Mouse (Mus musculus) lung, adult 2 months (tissue): ENCODE results near the gene Mucl2. TPM values are rescaled to one million over a fixed set of nuclear protein-coding genes. Genes with fewer than 3 reads are reported as not detected.
"Not testable (repeated sequence)": the region's sequence is repeated elsewhere in the genome, so short reads cannot be mapped to it uniquely, and the experiment has no call there.

Experiments used
- DNase-seq: peaks from one replicate; pipeline ENCODE4 v3.0.0; 2022
- H3K4me1 ChIP-seq: fragments of 200-500 bp; 2 replicates; pipeline ENCODE4 v1.6.1; 2011; ENCODE audit warnings: low read length; ENCODE audit not compliant: control insufficient read depth, insufficient read depth
- H3K4me3 ChIP-seq: fragments of 200-500 bp; replicated peaks from 2 replicates; pipeline ENCODE3; 2011; ENCODE audit warnings: low read depth, mild to moderate bottlenecking, control low read depth, low read length; ENCODE audit errors: extremely low read depth
- CTCF ChIP-seq: fragments of 200-500 bp; IDR thresholded peaks from 2 replicates; pipeline ENCODE4 v1.5.1; 2011; ENCODE audit warnings: mild to moderate bottlenecking, low read length, control low read depth; ENCODE audit not compliant: insufficient read depth
- POLR2A ChIP-seq: fragments of 200-500 bp; IDR thresholded peaks from 2 replicates; pipeline ENCODE4 v1.6.1; 2011; ENCODE audit warnings: low read depth, mild to moderate bottlenecking, control low read depth, low read length, borderline replicate concordance; ENCODE audit errors: extremely low read depth
- WGBS: fragments of 180-500 bp; shearing (Covaris S2); methylation state at CpG from one replicate; pipeline ENCODE4 v1.1.7; 2018; 5-methylcytosine and 5-hydroxymethylcytosine counted together
- polyA plus RNA-seq: library from polyadenylated mRNA; depleted of rRNA; stranded (reverse); fragments of >200 nt; gene quantifications from 2 replicates; pipeline ENCODE4 v1.2.3, GENCODE M21; 2012; rRNA removed

Mucl2 gene
- not detected in 2 replicates for polyA plus RNA-seq

- no peak within 1 kb of the TSS for H3K4me3 ChIP-seq
- H3K4me1 ChIP-seq = no peaks in the 10 kb centered on the region
- WGBS = 81% methylated on average over 1 of the region's 1 CpGs
- no peak for TF ChIP-seq POLR2A
- no peak for TF ChIP-seq CTCF
- DNase-seq = no peak
These were observed at the start of gene Mucl2 for GRCm38 (mm10) chr15:103899212-103899611. TSS of gene Mucl2 (minus strand) at chr15:103899312.

DNA sequence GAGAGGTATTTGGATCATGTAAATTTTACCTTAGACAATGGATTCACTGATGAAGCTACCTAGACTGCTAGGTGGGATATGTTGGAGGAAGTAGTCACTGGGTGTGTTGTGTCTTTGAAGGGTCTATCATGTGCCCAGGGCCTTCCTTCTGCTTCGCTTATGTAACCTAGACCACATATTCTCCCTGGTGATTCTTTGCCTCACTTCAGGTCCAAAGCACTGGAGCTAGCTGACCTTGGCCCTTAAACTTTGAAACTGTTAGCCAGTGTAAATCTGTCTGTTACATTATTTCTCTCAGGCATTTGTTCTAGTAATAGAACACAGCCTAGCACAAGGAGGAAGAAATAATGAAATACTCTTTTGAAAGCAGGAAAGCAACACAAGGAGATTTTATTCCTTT, 13.9 kb upstream of the Mucl2 start:
- H3K4me3 ChIP-seq, H3K4me1 ChIP-seq: not testable (repeated sequence)
- 26% methylated on average over 1 of the region's 1 CpGs for WGBS

More for the DNA sequence above, 13.9 kb upstream of the Mucl2 start:
- not testable (repeated sequence) for DNase-seq

Other genes starting within 250 kb of the Mucl2 start
- not detected in 2 replicates for gene Mucl1, start 143.8 kb downstream of the Mucl2 start, polyA plus RNA-seq